31 mouse cellular contexts compared by ENCODE assay signal in genomic region chr2:104036316-104036715, GRCm38 (mm10). TPM values are rescaled to one million over a fixed set of nuclear protein-coding genes. Genes with fewer than 3 reads are reported as not detected.
DNase-seq lines count a peak whose midpoint lies in the region; ATAC-seq and TF ChIP-seq lines count a peak whose summit lies in the region.
"Had no signal": no experiment of that assay in that cellular context is flagged by ENCODE, and none has a peak within 500 bp of the region (broad histone marks: within the 10 kb centered on the region; RNA-seq: fewer than 3 reads in every experiment).

No protein-coding gene starts in this region.

- H3K9ac ChIP-seq in heart, adult 2 months (ENCODE audit: low read depth, low read length) = no peak overlapping the region
- no peak overlapping the region for H3K9ac ChIP-seq in liver, embryonic 13.5 days
- no peak overlapping the region for H3K9ac ChIP-seq in stomach, postnatal 0 days (ENCODE audit: low read length)
- H3K9ac ChIP-seq: embryonic facial prominence, embryonic 13.5 days; embryonic facial prominence, embryonic 15.5 days; forebrain, embryonic 12.5 days had no signal

- intact Hi-C loops in gastrocnemius, adult 2 months (cut with DNase I) = loop anchor here (10.0 kb wide), 2 partner anchors 388 to 548 kb away; no protein-coding TSS in a partner anchor
- intact Hi-C loops in heart, adult 2 months (cut with DNase I) = loop anchor here (2.0 to 10.0 kb wide), 3 partner anchors 60 to 548 kb away; partner anchors contain the start of gene A930018P22Rik

- no peak for ATAC-seq in liver, embryonic 13.5 days (ENCODE audit: low read depth)
- ATAC-seq in stomach, postnatal 0 days (ENCODE audit: low FRiP score, low TSS enrichment) = 0 out of 2 replicates have a peak, but pooled peaks have one; percentile 54
- ATAC-seq: activated CD4-positive, CD25-positive, alpha-beta regulatory T cell, adult 4 months; forebrain, embryonic 14.5 days; forebrain, embryonic 16.5 days; Patski had no signal

- peak overlapping the region; percentile 59 for H3K27ac ChIP-seq in gastrocnemius, adult 2 months
- H3K27ac ChIP-seq in heart, adult 2 months = peak overlapping the region; percentile 40
- H3K27ac ChIP-seq in heart, embryonic 10.5 days = no peak overlapping the region
- peak overlapping the region; percentile 58 for H3K27ac ChIP-seq in liver, embryonic 13.5 days
- no peak overlapping the region for H3K27ac ChIP-seq in stomach, postnatal 0 days (replicated peaks)
- H3K27ac ChIP-seq: embryonic facial prominence, embryonic 13.5 days; embryonic facial prominence, embryonic 15.5 days; forebrain, embryonic 10.5 days; forebrain, embryonic 12.5 days had no signal

- H3K9me3 ChIP-seq in heart, embryonic 10.5 days = no peaks in the 10 kb centered on the region
- H3K9me3 ChIP-seq in liver, embryonic 13.5 days (replicated peaks) = no peaks in the 10 kb centered on the region
- no peaks in the 10 kb centered on the region for H3K9me3 ChIP-seq in stomach, postnatal 0 days (ENCODE audit: control insufficient read depth, low read length)
- H3K9me3 ChIP-seq: embryonic facial prominence, embryonic 13.5 days; embryonic facial prominence, embryonic 15.5 days; forebrain, embryonic 10.5 days; forebrain, embryonic 12.5 days had no signal

- 41% methylated on average over 3 of the region's 3 CpGs for WGBS in heart, adult 2 months
- 71% methylated on average over 3 of the region's 3 CpGs for WGBS in heart, embryonic 10.5 days
- 76% methylated on average over 3 of the region's 3 CpGs for WGBS in liver, embryonic 13.5 days (ENCODE audit: insufficient replicate concordance)
- WGBS in stomach, postnatal 0 days = 37% methylated on average over 3 of the region's 3 CpGs

- peaks cover 34% of the 10 kb centered on the region for H3K36me3 ChIP-seq in heart, adult 2 months (ENCODE audit: control insufficient read depth, insufficient read depth, low read length)
- peaks cover 60% of the 10 kb centered on the region for H3K36me3 ChIP-seq in heart, embryonic 10.5 days
- H3K36me3 ChIP-seq in liver, embryonic 13.5 days = peaks cover 82% of the 10 kb centered on the region
- peaks cover 4% of the 10 kb centered on the region; the same call in 1 of the 2 replicates for H3K36me3 ChIP-seq in stomach, postnatal 0 days (ENCODE audit: control insufficient read depth, insufficient read depth, low read length)

- no peaks in the 10 kb centered on the region; the same call in 1 of the 2 replicates for H3K79me2 ChIP-seq in heart, adult 2 months (replicated peaks; ENCODE audit: control insufficient read depth, insufficient read depth, low read length)

- TF ChIP-seq EP300 in heart, adult 2 months (IDR thresholded peaks at IDR 0.05; ENCODE audit: insufficient read depth, low read depth, low read length) = no peak
- no peak for TF ChIP-seq EP300 in stomach, postnatal 0 days (optimal IDR thresholded peaks at IDR 0.05)

- H3K4me3 ChIP-seq in gastrocnemius, adult 2 months = no peak overlapping the region
- no peak overlapping the region for H3K4me3 ChIP-seq in heart, adult 2 months
- no peak overlapping the region for H3K4me3 ChIP-seq in heart, embryonic 10.5 days
- H3K4me3 ChIP-seq in liver, embryonic 13.5 days (replicated peaks) = no peak overlapping the region
- no peak overlapping the region for H3K4me3 ChIP-seq in stomach, postnatal 0 days (ENCODE audit: low read depth, low read length)
- H3K4me3 ChIP-seq: embryonic facial prominence, embryonic 13.5 days; embryonic facial prominence, embryonic 15.5 days; erythroblast, embryonic 14.5 days; forebrain, embryonic 10.5 days; forebrain, embryonic 12.5 days had no signal

- H3K27me3 ChIP-seq in heart, adult 2 months (ENCODE audit: control insufficient read depth, insufficient read depth, low read length) = no peaks in the 10 kb centered on the region
- no peaks in the 10 kb centered on the region for H3K27me3 ChIP-seq in heart, embryonic 10.5 days (ENCODE audit: insufficient read depth, poor library complexity, severe bottlenecking)
- no peaks in the 10 kb centered on the region for H3K27me3 ChIP-seq in liver, embryonic 13.5 days
- no peaks in the 10 kb centered on the region for H3K27me3 ChIP-seq in stomach, postnatal 0 days (ENCODE audit: control insufficient read depth, insufficient read depth, low read length)
- H3K27me3 ChIP-seq: embryonic facial prominence, embryonic 13.5 days; embryonic facial prominence, embryonic 15.5 days; forebrain, embryonic 12.5 days; Patski had no signal

- no peak for DNase-seq in gastrocnemius, adult 2 months
- DNase-seq in gastrocnemius, adult 8-10 months (ENCODE audit: low spot score in 2 of 2) = no peak
- DNase-seq in heart, adult 2 months = no peak
- no peak for DNase-seq in heart, embryonic 10.5 days (ENCODE audit: low spot score)
- DNase-seq in liver, embryonic 13.5 days = no peak
- DNase-seq in liver = no peak
- no peak for DNase-seq in stomach, postnatal 0 days (ENCODE audit: low spot score)
- no peak for DNase-seq in B cell, adult 2 months
- DNase-seq: adrenal gland, adult 8-10 months; adrenal gland, postnatal 36 days; cerebellum, adult 11 months; cerebellum, adult 8-10 months; cerebellum, adult 9-11 months; cerebellum, postnatal 14 days; embryo, embryonic 11 days had no signal

- peaks cover 3% of the 10 kb centered on the region for H3K4me1 ChIP-seq in heart, adult 2 months (ENCODE audit: control insufficient read depth, insufficient read depth, low read length)
- H3K4me1 ChIP-seq in heart, embryonic 10.5 days = 0 out of 2 replicates have a peak, but pooled peaks cover 2% of the 10 kb centered on the region
- H3K4me1 ChIP-seq in liver, embryonic 13.5 days (replicated peaks) = peaks cover 22% of the 10 kb centered on the region
- no peaks in the 10 kb centered on the region for H3K4me1 ChIP-seq in stomach, postnatal 0 days (replicated peaks; ENCODE audit: control insufficient read depth, insufficient read depth)
- H3K4me1 ChIP-seq: embryonic facial prominence, embryonic 13.5 days; embryonic facial prominence, embryonic 15.5 days; forebrain, embryonic 10.5 days; forebrain, embryonic 12.5 days had no signal

- no peak for TF ChIP-seq CTCF in gastrocnemius, adult 2 months (IDR thresholded peaks at IDR 0.05)
- TF ChIP-seq CTCF in heart, adult 2 months (IDR thresholded peaks at IDR 0.05) = no peak
- peak; percentile 18; the same call in 1 of the 2 replicates for TF ChIP-seq CTCF in stomach, postnatal 0 days (IDR thresholded peaks at IDR 0.05; ENCODE audit: low read depth)

- H3K4me2 ChIP-seq in liver, embryonic 13.5 days = no peak overlapping the region
- no peak overlapping the region for H3K4me2 ChIP-seq in stomach, postnatal 0 days (replicated peaks; ENCODE audit: low read depth)
- H3K4me2 ChIP-seq: embryonic facial prominence, embryonic 13.5 days; embryonic facial prominence, embryonic 15.5 days; forebrain, embryonic 12.5 days had no signal

- no peak for TF ChIP-seq POLR2A in heart, adult 2 months (IDR thresholded peaks at IDR 0.05; ENCODE audit: insufficient read depth, low read depth, low read length)

RNA-seq across cellular contexts. Expression of gene 4931422A03Rik, which starts 8.2 kb away (rescaled TPM):
- not detected for total RNA-seq in gastrocnemius, adult 2 months (2021)
- not detected for total RNA-seq in gastrocnemius, adult 8-10 months (2022)
- total RNA-seq in heart, adult 2 months (2021) = not detected
- polyA plus RNA-seq in heart, adult 2 months (2012; rRNA removed) = not detected in 2 replicates
- 1.5 and 1.9 TPM in 2 replicates for polyA plus RNA-seq in heart, embryonic 10.5 days (2016; fragmentation: Nextera tagmentation; extraction: Ambion mirVana)
- 0.99 and 1.3 TPM in 2 replicates for polyA plus RNA-seq in liver, embryonic 13.5 days (2015; fragmentation: Nextera tagmentation; extraction: Ambion mirVana)
- polyA plus RNA-seq in stomach, postnatal 0 days (2015; fragmentation: Nextera tagmentation; extraction: Ambion mirVana) = 0.80 and 1.0 TPM in 2 replicates
- total RNA-seq: adrenal gland, adult 18-20 months; adrenal gland, adult 8-10 months; adrenal gland, postnatal 14 days; adrenal gland, postnatal 36 days had no signal
- polyA plus RNA-seq: erythroblast, embryonic 14.5 days had no signal

RNA-seq across cellular contexts. Expression of gene Fbxo3, which starts 8.8 kb away (rescaled TPM):
- total RNA-seq in gastrocnemius, adult 2 months (2021) = 10 to 100 TPM; 47.5 to 53.9 TPM
- 10 to 100 TPM; 46.4 to 51.8 (median 49.5) TPM for total RNA-seq in gastrocnemius, adult 8-10 months (2022)
- 10 to 100 TPM; 46.8 to 57.1 TPM for total RNA-seq in heart, adult 2 months (2021)
- 23.2 and 51.4 TPM in 2 replicates for polyA plus RNA-seq in heart, adult 2 months (2012; rRNA removed)
- polyA plus RNA-seq in heart, embryonic 10.5 days (2016; fragmentation: Nextera tagmentation; extraction: Ambion mirVana) = 46.2 and 46.3 TPM in 2 replicates
- polyA plus RNA-seq in liver, embryonic 13.5 days (2015; fragmentation: Nextera tagmentation; extraction: Ambion mirVana) = 50.2 and 61.5 TPM in 2 replicates
- polyA plus RNA-seq in stomach, postnatal 0 days (2015; fragmentation: Nextera tagmentation; extraction: Ambion mirVana) = 38.4 and 39.4 TPM in 2 replicates

RNA-seq across cellular contexts. Expression of gene Gm10912, which starts 29.3 kb away (rescaled TPM):
- total RNA-seq in gastrocnemius, adult 2 months (2021) = under 1 TPM; 0.36 to 0.38 TPM
- total RNA-seq in gastrocnemius, adult 8-10 months (2022) = under 1 TPM; 0.15 to 0.75 (median 0.44) TPM
- under 1 TPM; 0.14 to 0.31 TPM for total RNA-seq in heart, adult 2 months (2021)
- 0.15 and 0.20 TPM in 2 replicates for polyA plus RNA-seq in heart, adult 2 months (2012; rRNA removed)
- polyA plus RNA-seq in heart, embryonic 10.5 days (2016; fragmentation: Nextera tagmentation; extraction: Ambion mirVana) = not detected in 2 replicates
- polyA plus RNA-seq in liver, embryonic 13.5 days (2015; fragmentation: Nextera tagmentation; extraction: Ambion mirVana) = 0.06 TPM in 1 of 2 replicates, not detected in the other
- not detected in 2 replicates for polyA plus RNA-seq in stomach, postnatal 0 days (2015; fragmentation: Nextera tagmentation; extraction: Ambion mirVana)
- total RNA-seq: common myeloid progenitor, adult 5-6 weeks; ES-E14 had no signal
- polyA plus RNA-seq: activated CD4-positive, CD25-positive, alpha-beta regulatory T cell, adult 4 months; C2C12; embryonic facial prominence, embryonic 11.5 days; erythroblast, embryonic 14.5 days; forebrain, embryonic 10.5 days; forebrain, embryonic 12.5 days; forebrain, embryonic 14.5 days; forebrain, embryonic 16.5 days; Patski had no signal

RNA-seq across cellular contexts. Expression of gene Gm10799, which starts 32.0 kb away (rescaled TPM):
- total RNA-seq in gastrocnemius, adult 2 months (2021) = not detected
- not detected for total RNA-seq in gastrocnemius, adult 8-10 months (2022)
- total RNA-seq in heart, adult 2 months (2021) = not detected
- polyA plus RNA-seq in heart, adult 2 months (2012; rRNA removed) = not detected in 2 replicates
- polyA plus RNA-seq in heart, embryonic 10.5 days (2016; fragmentation: Nextera tagmentation; extraction: Ambion mirVana) = not detected in 2 replicates
- polyA plus RNA-seq in liver, embryonic 13.5 days (2015; fragmentation: Nextera tagmentation; extraction: Ambion mirVana) = not detected in 2 replicates
- polyA plus RNA-seq in stomach, postnatal 0 days (2015; fragmentation: Nextera tagmentation; extraction: Ambion mirVana) = not detected in 2 replicates
- total RNA-seq: adrenal gland, adult 18-20 months; adrenal gland, adult 8-10 months; adrenal gland, postnatal 14 days; adrenal gland, postnatal 36 days; common myeloid progenitor, adult 5-6 weeks; ES-E14 had no signal
- polyA plus RNA-seq: activated CD4-positive, CD25-positive, alpha-beta regulatory T cell, adult 4 months; brain, embryonic 14.5 days; C2C12; embryonic facial prominence, embryonic 11.5 days; embryonic facial prominence, embryonic 13.5 days; embryonic facial prominence, embryonic 15.5 days; erythroblast, embryonic 14.5 days; forebrain, embryonic 10.5 days; forebrain, embryonic 12.5 days; forebrain, embryonic 14.5 days; forebrain, embryonic 16.5 days; Patski had no signal

RNA-seq across cellular contexts. Expression of gene Cd59b, which starts 33.3 kb away (rescaled TPM):
- 1 to 10 TPM; 1.7 to 4.2 TPM for total RNA-seq in gastrocnemius, adult 2 months (2021)
- total RNA-seq in gastrocnemius, adult 8-10 months (2022) = 1 to 10 TPM; 1.2 to 2.8 (median 2.1) TPM
- 1 to 10 TPM; 3.1 to 3.3 TPM for total RNA-seq in heart, adult 2 months (2021)
- 6.9 and 19.4 TPM in 2 replicates for polyA plus RNA-seq in heart, adult 2 months (2012; rRNA removed)
- polyA plus RNA-seq in heart, embryonic 10.5 days (2016; fragmentation: Nextera tagmentation; extraction: Ambion mirVana) = 4.3 and 8.4 TPM in 2 replicates
- 13.1 and 13.3 TPM in 2 replicates for polyA plus RNA-seq in liver, embryonic 13.5 days (2015; fragmentation: Nextera tagmentation; extraction: Ambion mirVana)
- 5.5 and 6.4 TPM in 2 replicates for polyA plus RNA-seq in stomach, postnatal 0 days (2015; fragmentation: Nextera tagmentation; extraction: Ambion mirVana)
- polyA plus RNA-seq: activated CD4-positive, CD25-positive, alpha-beta regulatory T cell, adult 4 months; C2C12 had no signal

Comparison
In these comparisons a context has a peak if more than half of its experiments do, and no peak if none do; other contexts are left out.
1. H3K27ac ChIP-seq: peak in gastrocnemius, adult 2 months (single experiment), heart, adult 2 months (single experiment) and liver, embryonic 13.5 days (single experiment); none in heart, embryonic 10.5 days (single experiment) and stomach, postnatal 0 days (single experiment).